Mouse (Mus musculus): ENCODE data around the gene Adam12.

Adam12 gene

GRCm38 (mm10) chr7:133862723-133863122, 369.2 kb downstream of the Adam12 start:
- no peak for DNase-seq

DNA sequence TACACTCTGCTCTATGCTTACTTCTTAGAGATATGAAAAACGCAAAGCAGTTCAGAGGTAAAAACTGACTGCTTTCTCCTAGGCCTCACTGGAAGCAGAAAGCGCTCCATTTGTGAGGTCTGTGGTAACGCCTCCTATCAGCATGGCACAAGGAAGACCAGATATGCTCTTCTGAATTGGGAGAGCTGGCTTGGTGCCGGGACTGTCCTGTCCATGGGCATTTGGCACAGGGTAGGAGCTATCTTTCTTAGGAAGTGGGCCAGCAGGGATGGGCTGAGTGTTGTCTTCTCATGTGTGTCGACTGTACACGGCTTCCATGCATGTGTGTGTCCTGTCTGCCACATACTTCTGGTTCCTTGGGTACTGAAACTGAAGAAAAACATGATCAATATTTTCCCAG, 369.7 kb downstream of the Adam12 start:
- no peak for DNase-seq

DNA sequence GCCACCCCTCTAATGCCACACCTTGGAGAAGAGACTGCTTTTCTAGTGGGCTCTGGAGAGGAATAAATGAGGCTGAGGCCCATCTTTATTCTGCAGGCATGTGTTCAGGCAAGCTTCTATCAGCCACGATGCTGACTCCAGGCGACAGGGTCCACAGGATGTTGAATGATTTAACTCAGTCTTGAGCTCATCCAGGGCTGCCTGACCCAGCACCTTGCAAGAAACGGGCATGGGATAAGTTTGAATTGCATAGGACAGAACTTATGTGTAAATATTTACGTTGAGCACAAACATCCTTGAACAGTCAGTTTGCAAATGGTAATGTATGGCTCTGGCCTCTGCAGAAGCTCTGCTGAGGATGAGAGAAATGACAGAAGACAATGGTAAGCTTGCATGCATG, 372.4 kb downstream of the Adam12 start:
- DNase-seq = no peak

DNA sequence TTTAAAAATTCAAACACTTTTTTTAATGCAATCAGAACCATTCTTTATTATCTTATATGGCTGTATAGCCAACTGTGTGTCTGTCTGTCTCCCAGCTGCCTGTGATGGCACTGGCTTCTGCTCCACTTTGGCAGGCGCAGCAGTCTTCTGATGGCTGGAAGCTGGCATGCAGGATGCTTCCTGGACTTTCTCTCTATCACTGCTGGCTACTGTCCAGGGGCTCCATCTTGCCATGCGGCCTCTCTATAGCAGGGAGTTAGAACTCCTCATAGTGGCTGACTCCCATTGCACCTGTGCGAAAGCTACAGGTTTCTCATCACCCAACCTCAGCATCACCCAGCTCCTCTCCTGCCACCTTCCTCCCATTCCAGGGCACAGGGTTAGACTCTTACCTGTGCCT, 373.4 kb downstream of the Adam12 start:
- DNase-seq = no peak

GRCm38 (mm10) chr7:133856278-133856677, 375.7 kb downstream of the Adam12 start:
- peak; percentile 82 for DNase-seq

DNA sequence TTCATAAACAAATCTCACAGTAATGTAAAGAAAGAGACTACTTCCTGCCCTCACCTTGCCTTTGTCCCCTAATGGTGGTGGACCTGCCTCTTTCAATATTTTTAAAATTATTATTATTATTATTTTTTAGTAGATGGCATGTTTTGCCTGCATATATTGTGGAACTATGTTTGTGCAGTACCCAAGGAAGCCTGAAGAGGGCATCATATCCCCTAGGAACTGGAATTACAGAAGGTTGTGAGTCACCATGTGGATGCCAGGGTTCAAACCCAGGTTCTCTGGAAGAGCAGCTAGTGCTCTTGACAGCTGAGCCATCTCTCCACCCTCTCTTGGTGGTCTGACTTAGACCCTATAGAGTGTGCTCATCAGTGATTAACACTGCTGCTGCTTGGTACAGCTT, 381.2 kb downstream of the Adam12 start:
- no peak for DNase-seq

DNA sequence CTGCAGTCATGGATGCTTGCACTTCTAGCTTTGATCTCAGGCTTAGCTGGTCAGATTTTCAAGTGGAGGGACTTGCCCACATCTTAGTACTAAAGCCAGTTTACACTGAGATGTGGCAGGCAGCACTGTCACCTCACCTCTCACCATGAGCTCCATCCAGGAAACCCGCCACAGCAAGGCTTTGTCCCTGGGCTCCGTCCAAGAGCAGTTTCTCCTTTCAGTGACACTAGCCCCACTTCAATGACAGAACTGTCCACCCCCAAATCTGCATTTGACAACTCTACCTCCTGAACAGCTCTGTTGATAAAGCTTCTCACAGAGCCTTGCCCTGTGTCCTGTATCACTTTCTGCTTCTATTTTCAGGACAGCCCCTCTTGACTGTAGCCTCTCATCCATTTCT, 383.8 kb downstream of the Adam12 start:
- no peak for DNase-seq

- no peak for DNase-seq
These were observed 384.8 kb downstream of the Adam12 start for GRCm38 (mm10) chr7:133847175-133847574.

DNA sequence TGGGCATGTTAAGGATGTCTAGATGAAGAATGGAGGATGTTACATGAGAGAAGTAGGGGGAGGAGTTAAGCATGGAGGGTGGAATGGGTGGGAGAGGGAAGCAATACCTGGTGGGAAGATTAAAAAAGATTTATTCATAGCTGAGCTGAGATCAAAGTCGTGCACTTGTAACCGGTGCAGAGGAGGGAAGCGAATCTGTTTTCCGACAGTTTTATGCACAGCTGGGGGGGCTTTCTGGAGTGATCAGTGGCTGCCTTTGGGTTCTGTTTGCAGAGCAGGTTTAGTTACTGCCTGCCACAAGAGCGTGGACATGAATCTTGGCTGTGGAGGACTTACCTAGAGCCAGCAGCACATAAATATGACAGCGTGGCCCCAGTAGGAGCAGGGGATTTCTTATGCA, 389.9 kb downstream of the Adam12 start:
- peak; percentile 20 for DNase-seq

GRCm38 (mm10) chr7:133839546-133839945, 392.4 kb downstream of the Adam12 start:
- no peak for DNase-seq
